Mouse (Mus musculus) lung, postnatal 0 days (tissue): ENCODE data around the gene Btbd11.

ENCODE experiments used
- CTCF ChIP-seq: IDR thresholded peaks from 2 replicates; pipeline ENCODE4 v1.5.1; 2016; ENCODE audit warnings: antibody characterized with exemption, mild to moderate bottlenecking
- EP300 ChIP-seq: IDR thresholded peaks from 2 replicates; pipeline ENCODE4 v1.6.1; 2016; ENCODE audit warnings: antibody characterized with exemption, mild to moderate bottlenecking, control low read depth

DNA sequence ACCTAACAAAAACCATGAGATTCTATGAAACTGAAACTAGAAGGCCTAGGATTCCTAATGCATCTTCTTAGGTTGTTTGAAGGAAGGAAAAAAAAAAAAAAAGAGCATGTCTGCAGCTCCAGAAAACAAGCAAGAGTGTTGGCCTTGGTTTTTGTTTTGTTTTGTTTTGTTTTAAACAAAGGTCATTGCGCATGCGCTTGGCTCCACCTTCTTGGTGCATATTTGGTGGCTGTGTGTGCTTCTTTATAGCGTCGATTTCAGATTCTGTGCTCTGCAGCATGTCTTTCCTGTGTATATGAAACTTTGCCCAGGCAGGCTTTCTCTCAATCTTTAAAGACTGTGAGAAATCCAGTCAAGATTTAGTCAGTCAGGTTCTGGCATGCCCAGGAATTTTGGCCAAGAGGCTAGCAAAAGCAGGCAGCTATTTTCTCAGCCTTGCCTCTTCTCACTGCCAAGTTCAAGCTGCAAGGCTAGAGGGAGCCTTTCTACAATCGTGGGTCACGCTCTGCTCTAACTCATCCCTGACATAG is 191.3 kb downstream of the Btbd11 start:
- TF ChIP-seq CTCF (no peak), EP300 (no peak)
